Mouse (Mus musculus) bone marrow macrophage, adult 2 months (primary cell): ENCODE measurements at regions not wholly inside any gene's neighbourhood (a gene's known extent, or its start where the extent isn't known, plus 50 kb on each side); places are given as distances from the start of the nearest gene placed in this dataset.

Source experiments
- CTCF ChIP-seq: IDR thresholded peaks from 2 replicates; pipeline ENCODE4 v1.5.1; 2012; ENCODE audit warnings: low read depth, mild to moderate bottlenecking, low read length, moderate library complexity
- POLR2A ChIP-seq: IDR thresholded peaks from 2 replicates; pipeline ENCODE4 v1.6.1; 2012; ENCODE audit warnings: mild to moderate bottlenecking, low read depth, low read length, borderline replicate concordance

GRCm38 (mm10) chr3:149395082-149395481 lies 404.7 kb upstream of the Adgrl2 start:
- TF ChIP-seq POLR2A = no peak
- TF ChIP-seq CTCF = no peak
